Mouse (Mus musculus) embryonic facial prominence, embryonic 12.5 days (tissue): ENCODE measurements around the gene Phospho2. TPM values are rescaled to one million over a fixed set of nuclear protein-coding genes. Genes with fewer than 3 reads are reported as not detected.
"Not testable (repeated sequence)": the region's sequence is repeated elsewhere in the genome, so short reads cannot be mapped to it uniquely, and the experiment has no call there.

Source experiments
- ATAC-seq: fragments of 200-750 bp; cut with Nextera tagmentation; 2 replicates; pipeline ENCODE4 v1.8.0; 2017; ENCODE audit not compliant: insufficient number of reproducible peaks, insufficient read depth, low FRiP score, low TSS enrichment
- H3K27ac ChIP-seq: fragments of 300-500 bp; sonication (generic); 2 replicates; pipeline ENCODE4 v1.5.1; 2016; ENCODE audit warnings: mild to moderate bottlenecking
- H3K27me3 ChIP-seq: fragments of 300-500 bp; sonication (generic); 2 replicates; pipeline ENCODE4 v1.6.1; 2016; ENCODE audit warnings: mild to moderate bottlenecking, moderate library complexity
- H3K36me3 ChIP-seq: fragments of 300-500 bp; sonication (generic); 2 replicates; pipeline ENCODE4 v1.6.1; 2016; ENCODE audit warnings: mild to moderate bottlenecking
- H3K4me1 ChIP-seq: fragments of 300-500 bp; sonication (generic); 2 replicates; pipeline ENCODE4 v1.6.1; 2016
- H3K4me2 ChIP-seq: fragments of 300-500 bp; sonication (generic); replicated peaks from 2 replicates; pipeline ENCODE4 v1.6.1; 2016; ENCODE audit warnings: mild to moderate bottlenecking, moderate library complexity
- H3K4me3 ChIP-seq: fragments of 300-500 bp; sonication (generic); 2 replicates; pipeline ENCODE4 v1.5.1; 2016; ENCODE audit warnings: mild to moderate bottlenecking
- H3K9ac ChIP-seq: fragments of 300-500 bp; sonication (generic); 2 replicates; pipeline ENCODE4 v1.6.1; 2016; ENCODE audit warnings: mild to moderate bottlenecking, moderate library complexity
- H3K9me3 ChIP-seq: fragments of 300-500 bp; sonication (generic); 2 replicates; pipeline ENCODE4 v1.6.1; 2016; ENCODE audit warnings: mild to moderate bottlenecking, moderate library complexity
- WGBS: fragments of 180-500 bp; shearing (Covaris S2); methylation state at CpG from one replicate; pipeline ENCODE4 v1.1.7; 2016; 5-methylcytosine and 5-hydroxymethylcytosine counted together
- polyA plus RNA-seq: library from polyadenylated mRNA; unstranded; fragments of >200 nt; fragmentation: Nextera tagmentation; extraction: Ambion mirVana; gene quantifications from 2 replicates; pipeline ENCODE4 v1.2.1, GENCODE M21; 2016

The Phospho2 gene
- polyA plus RNA-seq, 1 experiment from 2014 or later, result 27.9 TPM

DNA sequence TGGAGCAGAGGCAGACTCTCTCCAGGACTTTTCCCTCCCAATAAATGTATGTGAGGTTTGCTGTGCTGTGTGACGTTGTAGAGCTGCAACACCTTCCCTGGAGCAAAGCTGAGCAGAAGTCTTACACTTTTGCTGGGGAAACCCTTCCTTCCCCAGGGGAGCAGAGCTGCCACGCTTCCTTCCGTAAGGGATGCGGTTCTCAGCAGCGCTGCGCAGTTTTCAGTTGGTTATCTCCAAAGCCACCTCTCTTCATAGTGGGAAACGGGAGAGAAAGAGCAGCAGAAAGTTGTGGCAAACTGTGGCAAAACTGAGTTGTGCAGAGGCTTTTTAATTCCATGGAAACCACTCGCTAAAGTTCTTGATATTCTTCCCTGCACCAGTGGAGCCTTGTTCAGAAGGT is 14.3 kb downstream of the Phospho2 start:
- Histone ChIP-seq H3K27me3 (no peaks in the 10 kb centered on the region), H3K36me3 (no peaks in the 10 kb centered on the region), H3K9ac (no peak overlapping the region), H3K4me2 (no peak overlapping the region), H3K4me3 (no peak overlapping the region), H3K9me3 (no peaks in the 10 kb centered on the region), H3K4me1 (no peaks in the 10 kb centered on the region), H3K27ac (no peak overlapping the region)
- 50% methylated on average over 8 of the region's 8 CpGs for WGBS
- ATAC-seq, result no peak

DNA sequence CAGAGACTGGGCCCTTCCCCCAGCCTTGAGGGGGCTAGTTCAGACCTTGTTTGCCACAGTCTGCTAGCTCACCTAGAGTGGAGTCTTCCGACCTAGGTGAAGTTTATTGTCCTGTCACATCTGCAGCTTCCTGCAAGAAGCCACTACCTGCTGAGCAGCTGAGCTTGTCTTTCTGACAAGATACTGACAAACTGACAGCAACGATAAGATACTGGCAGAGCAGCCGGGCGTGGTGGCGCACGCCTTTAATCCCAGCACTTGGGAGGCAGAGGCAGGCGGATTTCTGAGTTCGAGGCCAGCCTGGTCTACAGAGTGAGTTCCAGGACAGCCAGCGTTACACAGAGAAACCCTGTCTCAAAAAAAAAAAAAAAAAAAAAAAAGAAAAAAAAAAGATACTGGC is 15.2 kb downstream of the Phospho2 start:
- H3K27me3 ChIP-seq, H3K27ac ChIP-seq, ATAC-seq, H3K4me3 ChIP-seq, H3K9ac ChIP-seq, H3K4me1 ChIP-seq, H3K9me3 ChIP-seq, H3K4me2 ChIP-seq, H3K36me3 ChIP-seq: not testable (repeated sequence)
- 86% methylated on average over 8 of the region's 9 CpGs for WGBS

DNA sequence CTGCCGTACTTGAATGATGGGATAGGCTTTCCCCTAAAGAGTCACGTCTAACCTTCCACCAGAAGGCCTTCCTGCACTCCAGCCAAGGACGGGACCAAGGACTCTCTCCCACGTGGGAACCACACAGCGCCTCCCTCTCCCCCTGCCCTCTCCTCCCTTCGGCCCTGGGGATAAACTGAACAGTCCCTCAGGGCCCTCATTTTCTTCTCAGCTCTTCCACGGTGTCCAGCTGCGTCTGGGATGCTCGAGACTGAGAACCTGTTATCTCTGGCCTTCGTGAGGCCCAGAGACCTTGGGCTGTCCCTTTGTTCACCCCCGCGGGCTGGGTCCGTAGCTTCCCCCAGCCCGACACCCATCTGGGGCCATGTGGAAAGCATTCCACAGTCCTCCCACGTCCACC is 20.7 kb downstream of the Phospho2 start:
- WGBS, result 70% methylated on average over 15 of the region's 15 CpGs
- Histone ChIP-seq H3K4me2 (no peak overlapping the region), H3K36me3 (no peaks in the 10 kb centered on the region)

DNA sequence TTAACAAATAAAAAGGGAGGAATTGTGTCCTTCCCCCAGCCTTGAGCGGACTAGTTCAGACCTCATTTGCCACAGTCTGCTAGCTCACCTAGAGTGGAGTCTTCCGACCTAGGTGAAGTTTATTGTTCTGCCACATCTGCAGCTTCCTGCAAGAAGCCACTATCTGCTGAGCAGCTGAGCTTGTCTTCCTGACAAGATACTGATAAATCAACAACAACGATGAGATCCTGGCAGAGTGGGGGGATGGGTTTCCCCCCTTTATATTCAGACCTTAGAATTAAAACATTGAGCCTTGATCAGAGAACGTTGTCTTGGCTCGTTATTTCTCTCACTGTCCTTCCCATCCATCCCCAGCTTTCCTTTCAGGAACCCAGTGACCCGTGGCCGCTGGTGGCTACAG is 21.9 kb downstream of the Phospho2 start:
- H3K4me2 ChIP-seq, H3K27ac ChIP-seq, H3K27me3 ChIP-seq, H3K4me3 ChIP-seq, H3K9ac ChIP-seq, H3K4me1 ChIP-seq, H3K36me3 ChIP-seq, ATAC-seq, H3K9me3 ChIP-seq: not testable (repeated sequence)
- WGBS, result 73% methylated on average over 7 of the region's 7 CpGs

More for the DNA sequence above, 20.7 kb downstream of the Phospho2 start:
- no peaks in the 10 kb centered on the region for H3K27me3 ChIP-seq
- no peak overlapping the region for H3K27ac ChIP-seq
- no peak overlapping the region for H3K4me3 ChIP-seq
- no peaks in the 10 kb centered on the region for H3K9me3 ChIP-seq
- no peaks in the 10 kb centered on the region for H3K4me1 ChIP-seq
- no peak overlapping the region for H3K9ac ChIP-seq
- no peak for ATAC-seq

DNA sequence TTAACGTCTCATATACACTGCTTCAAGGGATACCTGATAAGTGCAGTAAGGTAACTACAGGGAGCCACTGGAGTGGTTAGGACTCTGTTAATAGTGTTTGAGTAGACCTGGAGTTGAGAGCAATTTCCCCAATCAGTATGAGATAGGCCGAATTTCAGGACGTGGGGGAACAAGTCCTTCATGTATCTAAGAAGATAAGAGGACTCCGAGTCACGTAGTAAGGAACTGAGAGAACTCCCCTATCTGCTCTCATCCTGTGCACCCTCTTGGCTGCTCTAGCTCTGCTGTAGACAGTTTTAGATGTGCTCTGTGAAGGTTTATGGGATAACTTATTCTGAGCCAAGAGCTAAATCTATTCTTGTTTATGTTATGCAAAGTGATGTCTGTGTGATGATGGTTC is 27.2 kb downstream of the Phospho2 start:
- no peak for ATAC-seq
- H3K4me3 ChIP-seq, result no peak overlapping the region
- no peak overlapping the region for H3K4me2 ChIP-seq
- H3K36me3 ChIP-seq, result no peaks in the 10 kb centered on the region
- no peak overlapping the region for H3K9ac ChIP-seq
- no peaks in the 10 kb centered on the region for H3K9me3 ChIP-seq
- 86% methylated on average over 5 of the region's 5 CpGs for WGBS
- no peaks in the 10 kb centered on the region for H3K27me3 ChIP-seq
- no peak overlapping the region for H3K27ac ChIP-seq
- H3K4me1 ChIP-seq, result no peaks in the 10 kb centered on the region

DNA sequence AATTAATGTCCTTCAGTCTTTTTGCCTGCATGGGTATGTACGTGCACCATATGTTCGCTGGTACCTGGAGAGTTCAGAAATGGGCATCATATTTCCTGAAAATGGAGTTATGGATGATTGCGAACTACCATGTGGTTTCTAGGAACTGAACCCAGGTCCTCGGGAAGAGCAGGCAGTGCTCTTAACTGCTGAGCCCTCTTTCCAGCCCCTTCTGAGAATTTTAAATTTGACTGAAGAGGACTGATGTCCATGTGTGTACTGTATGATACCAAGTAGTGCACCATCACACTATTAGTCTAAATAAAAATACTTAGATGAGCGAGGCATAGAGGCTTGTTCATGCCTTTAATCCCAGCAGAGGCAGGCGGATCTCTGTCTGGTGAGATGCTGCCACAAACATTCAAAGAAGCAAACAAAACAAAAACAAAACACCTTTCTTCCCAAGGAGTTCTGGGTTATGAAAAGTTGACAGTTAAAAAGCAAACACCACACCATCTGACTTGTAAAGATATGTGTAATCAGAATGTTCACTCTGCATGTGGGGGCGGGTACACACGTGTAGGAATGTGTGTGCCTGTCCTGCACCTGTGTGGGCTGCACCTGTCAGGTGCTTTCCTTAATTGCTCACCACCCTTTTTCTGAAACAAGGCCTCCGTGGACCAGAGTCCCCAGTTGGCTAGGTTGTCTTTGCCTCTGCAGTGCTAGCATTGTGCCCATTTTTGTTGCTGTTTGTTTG is 29.1 kb downstream of the Phospho2 start:
- H3K4me2 ChIP-seq, result no peak overlapping the region
- H3K4me1 ChIP-seq, result no peaks in the 10 kb centered on the region
- H3K27ac ChIP-seq, result no peak overlapping the region
- no peak for ATAC-seq
- H3K36me3 ChIP-seq, result no peaks in the 10 kb centered on the region
- no peak overlapping the region for H3K4me3 ChIP-seq
- no peaks in the 10 kb centered on the region for H3K9me3 ChIP-seq
- H3K9ac ChIP-seq, result no peak overlapping the region
- no peaks in the 10 kb centered on the region for H3K27me3 ChIP-seq
- WGBS, result 77% methylated on average over 9 of the region's 9 CpGs

DNA sequence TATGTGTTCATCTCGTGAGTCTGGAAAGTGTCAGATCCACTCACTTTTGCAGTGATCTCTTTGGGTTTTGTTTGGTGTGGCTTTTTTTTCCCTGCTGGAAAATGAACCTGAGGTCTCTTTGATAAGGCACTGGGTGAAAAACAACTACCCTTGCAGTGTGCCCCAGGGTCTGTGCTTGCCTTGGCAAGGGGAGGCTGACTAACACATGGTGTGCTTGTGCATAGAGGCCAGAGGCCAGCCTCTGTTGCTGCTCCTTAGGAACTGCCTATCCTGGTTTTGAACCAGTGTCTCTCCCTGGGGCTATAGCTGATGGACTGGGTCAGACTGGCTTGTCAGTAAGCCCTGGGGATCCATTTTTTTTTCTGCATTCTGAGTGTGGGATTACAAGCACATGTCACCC is 30.8 kb downstream of the Phospho2 start:
- Histone ChIP-seq H3K4me2 (no peak overlapping the region), H3K9ac (no peak overlapping the region), H3K4me3 (no peak overlapping the region), H3K36me3 (no peaks in the 10 kb centered on the region), H3K27ac (no peak overlapping the region), H3K4me1 (0 out of 2 replicates have a peak, but pooled peaks cover 2% of the 10 kb centered on the region), H3K9me3 (no peaks in the 10 kb centered on the region), H3K27me3 (no peaks in the 10 kb centered on the region)
- ATAC-seq, result no peak
- WGBS, result 75% methylated on average over 1 of the region's 1 CpGs

DNA sequence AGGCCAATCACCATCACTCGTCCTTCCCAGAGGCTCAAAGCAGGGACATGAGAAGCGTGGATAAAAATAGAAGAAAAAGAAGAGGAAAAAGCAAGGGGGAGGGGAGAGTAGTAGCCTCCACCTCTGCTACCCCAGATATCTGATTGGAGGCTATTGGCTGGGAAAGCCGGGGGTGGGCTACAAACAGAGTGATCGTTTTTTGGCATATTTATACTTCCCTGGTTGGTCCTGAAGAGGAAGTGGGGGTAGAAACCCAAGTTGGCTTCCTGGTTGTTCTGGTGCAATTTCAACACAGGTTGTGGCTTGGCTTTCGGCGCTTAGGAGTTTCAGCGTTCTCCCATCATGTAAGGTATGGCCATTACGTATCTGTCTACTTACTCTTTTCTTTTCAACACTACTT is 32.3 kb downstream of the Phospho2 start, which contains the start of gene Klhl23:
Gene Klhl23, plus strand, starts transcription at position 234 of the 400 bp plus-strand sequence.
- 8% methylated on average over 8 of the region's 8 CpGs for WGBS
- no peaks in the 10 kb centered on the region for H3K9me3 ChIP-seq
- ATAC-seq, result no peak
- peak within 1 kb of the TSS; percentile 90 for H3K4me3 ChIP-seq
- peak within 1 kb of the TSS; percentile 74 for H3K4me2 ChIP-seq
- H3K27ac ChIP-seq, result peak within 1 kb of the TSS; percentile 97
- no peaks in the 10 kb centered on the region for H3K27me3 ChIP-seq
- H3K9ac ChIP-seq, result peak within 1 kb of the TSS; percentile 96
- H3K36me3 ChIP-seq, result peaks cover 5% of the 10 kb centered on the region; the same call in 1 of the 2 replicates
- H3K4me1 ChIP-seq, result 0 out of 2 replicates have a peak, but pooled peaks cover 2% of the 10 kb centered on the region

DNA sequence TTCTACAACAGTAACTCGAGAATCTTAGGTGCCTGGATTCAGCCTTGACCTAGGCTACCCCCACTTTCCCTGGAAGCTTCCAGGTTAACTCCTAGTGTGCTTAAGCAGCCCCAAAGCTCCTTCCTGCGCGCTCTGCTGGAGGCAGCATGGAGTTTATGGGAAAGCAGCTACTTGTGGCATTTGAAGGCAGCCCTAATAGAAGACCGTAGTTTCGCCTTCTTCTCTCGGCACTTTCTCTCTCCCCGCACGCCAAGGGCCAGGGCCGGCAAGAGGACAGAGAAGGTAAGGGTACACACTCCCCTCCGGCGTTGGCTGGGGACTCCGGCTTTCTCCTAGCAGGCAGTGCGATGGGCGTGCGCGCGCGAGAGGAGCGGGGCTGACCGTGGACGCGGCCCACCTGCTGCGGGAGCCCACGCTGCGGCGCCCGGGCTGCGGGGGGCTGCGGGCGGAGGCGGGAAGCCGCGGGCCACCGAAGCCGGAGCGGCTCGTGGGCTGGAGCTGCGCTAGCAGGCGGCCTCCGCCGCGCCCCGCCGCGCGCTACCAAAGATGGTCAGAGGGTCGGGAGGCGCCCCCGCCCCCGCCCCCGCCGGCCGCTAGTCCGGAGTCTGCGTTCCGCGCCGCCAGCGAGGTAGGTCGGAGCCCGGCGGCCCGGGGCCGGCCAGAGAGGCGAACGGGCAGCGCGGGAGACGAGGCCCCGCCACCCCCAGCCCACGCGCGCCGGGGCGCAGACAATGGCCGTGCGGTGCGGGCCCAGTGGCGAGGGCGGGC is 33.1 kb downstream of the Phospho2 start:
- Histone ChIP-seq H3K4me1 (0 out of 2 replicates have a peak, but pooled peaks cover 2% of the 10 kb centered on the region), H3K4me2 (peak overlapping the region; percentile 74), H3K27me3 (no peaks in the 10 kb centered on the region), H3K9me3 (no peaks in the 10 kb centered on the region), H3K27ac (peak overlapping the region; percentile 97), H3K9ac (peak overlapping the region; percentile 96), H3K36me3 (peaks cover 7% of the 10 kb centered on the region; the same call in 1 of the 2 replicates), H3K4me3 (peak overlapping the region; percentile 90)
- ATAC-seq, result peak; percentile 59
- under 1% methylated on average over 66 of the region's 80 CpGs for WGBS

DNA sequence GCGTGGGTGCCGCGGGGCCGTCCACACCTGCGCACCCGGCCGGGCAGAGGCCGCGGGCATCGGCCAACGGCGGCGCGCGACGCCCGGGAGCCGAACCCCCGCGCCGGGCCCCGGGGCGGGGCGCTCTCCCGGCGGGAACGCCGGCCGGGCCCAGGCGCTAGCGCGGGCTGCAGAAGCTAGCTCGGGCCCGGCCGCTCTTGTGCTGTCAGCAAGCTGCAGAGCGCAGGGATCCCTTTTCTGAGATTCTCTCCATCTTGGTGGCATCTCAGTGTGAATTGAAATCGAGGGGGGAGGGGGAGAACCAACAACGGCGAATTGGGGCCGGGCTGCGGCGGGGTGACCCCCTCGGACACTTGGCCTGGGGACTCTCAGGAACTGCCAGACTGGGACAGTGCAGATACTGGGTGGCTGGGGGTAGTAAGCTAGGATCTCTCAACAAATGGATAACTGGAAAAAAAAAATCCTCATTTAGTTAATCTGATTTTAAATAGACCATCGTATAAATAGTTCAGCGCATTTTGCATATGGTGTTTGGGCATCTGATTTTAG is 33.8 kb downstream of the Phospho2 start:
- H3K9ac ChIP-seq, result peak overlapping the region; percentile 96
- H3K4me2 ChIP-seq, result peak overlapping the region; percentile 74
- ATAC-seq, result peak; percentile 70
- no peaks in the 10 kb centered on the region for H3K27me3 ChIP-seq
- H3K9me3 ChIP-seq, result no peaks in the 10 kb centered on the region
- H3K27ac ChIP-seq, result peak overlapping the region; percentile 97
- peak overlapping the region; percentile 90 for H3K4me3 ChIP-seq
- peaks cover 10% of the 10 kb centered on the region for H3K36me3 ChIP-seq
- 2% methylated on average over 44 of the region's 45 CpGs for WGBS
- H3K4me1 ChIP-seq, result 0 out of 2 replicates have a peak, but pooled peaks cover 2% of the 10 kb centered on the region

DNA sequence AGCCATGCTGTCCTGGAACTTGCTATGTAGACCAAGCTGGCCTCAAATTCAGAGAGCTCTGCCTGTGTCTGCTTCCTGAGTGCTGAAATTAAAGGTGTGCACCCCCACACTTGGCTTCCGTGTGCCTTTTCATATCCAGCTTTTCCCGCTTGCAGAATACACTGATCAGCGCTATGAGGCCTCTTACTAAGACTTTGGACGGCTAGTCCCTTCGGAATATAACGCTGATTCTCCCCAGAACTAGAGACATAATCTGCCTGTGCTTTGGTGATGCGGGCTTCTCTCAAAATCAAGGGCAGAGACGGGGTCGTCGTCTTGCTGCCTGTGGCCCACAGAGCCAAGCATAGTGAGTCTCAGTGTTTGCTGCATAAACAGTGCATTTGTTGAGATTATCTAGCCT is 36.5 kb downstream of the Phospho2 start:
- 84% methylated on average over 10 of the region's 10 CpGs for WGBS

More for the DNA sequence above, 36.5 kb downstream of the Phospho2 start:
- Histone ChIP-seq H3K27ac (no peak overlapping the region), H3K27me3 (no peaks in the 10 kb centered on the region), H3K4me3 (no peak overlapping the region), H3K9me3 (no peaks in the 10 kb centered on the region), H3K36me3 (peaks cover 33% of the 10 kb centered on the region), H3K9ac (no peak overlapping the region), H3K4me1 (0 out of 2 replicates have a peak, but pooled peaks cover 2% of the 10 kb centered on the region), H3K4me2 (no peak overlapping the region)
- ATAC-seq, result no peak
